Mouse (Mus musculus) lung, embryonic 16.5 days (tissue): ENCODE measurements around the gene 1700024B05Rik. TPM values are rescaled to one million over a fixed set of nuclear protein-coding genes. Genes with fewer than 3 reads are reported as not detected.
"Not testable (repeated sequence)": the region's sequence is repeated elsewhere in the genome, so short reads cannot be mapped to it uniquely, and the experiment has no call there.

Experiments used
- ATAC-seq: fragments of 200-750 bp; cut with Nextera tagmentation; 2 replicates; pipeline ENCODE4 v1.8.0; 2017; ENCODE audit warnings: low read depth, mild to moderate bottlenecking, moderate library complexity
- H3K27ac ChIP-seq: fragments of 300-500 bp; sonication (generic); 2 replicates; pipeline ENCODE4 v1.5.1; 2014; ENCODE audit warnings: mild to moderate bottlenecking, control low read depth, low read length
- H3K27me3 ChIP-seq: fragments of 300-500 bp; sonication (generic); 2 replicates; pipeline ENCODE4 v1.6.1; 2014; ENCODE audit warnings: low read depth, low read length, mixed read lengths; ENCODE audit not compliant: control insufficient read depth, insufficient read depth
- H3K36me3 ChIP-seq: fragments of 300-500 bp; sonication (generic); 2 replicates; pipeline ENCODE4 v1.6.1; 2014; ENCODE audit warnings: low read length; ENCODE audit not compliant: control insufficient read depth, insufficient read depth
- H3K4me1 ChIP-seq: fragments of 300-500 bp; sonication (generic); replicated peaks from 2 replicates; pipeline ENCODE4 v1.6.1; 2014; ENCODE audit warnings: low read length, mixed read lengths; ENCODE audit not compliant: control insufficient read depth, insufficient read depth
- H3K4me2 ChIP-seq: fragments of 300-500 bp; sonication (generic); 2 replicates; pipeline ENCODE4 v1.6.1; 2014; ENCODE audit warnings: low read depth, low read length, control low read depth
- H3K4me3 ChIP-seq: fragments of 300-500 bp; sonication (generic); 2 replicates; pipeline ENCODE4 v1.5.1; 2014; ENCODE audit warnings: mild to moderate bottlenecking, low read length, control low read depth
- H3K9ac ChIP-seq: fragments of 300-500 bp; sonication (generic); 2 replicates; pipeline ENCODE4 v1.6.1; 2014; ENCODE audit warnings: low read length, control low read depth
- H3K9me3 ChIP-seq: fragments of 300-500 bp; sonication (generic); 2 replicates; pipeline ENCODE4 v1.6.1; 2016; ENCODE audit warnings: low read length; ENCODE audit not compliant: control insufficient read depth
- WGBS: fragments of 180-500 bp; shearing (Covaris S2); extraction: QIAGEN DNeasy Blood & Tissue Kit; methylation state at CpG from one replicate; pipeline ENCODE4 v1.1.7; 2014; 5-methylcytosine and 5-hydroxymethylcytosine counted together
- polyA plus RNA-seq: library from polyadenylated mRNA; unstranded; fragments of >200 nt; fragmentation: Nextera tagmentation; extraction: Ambion mirVana; gene quantifications from 2 replicates; pipeline ENCODE4 v1.2.1, GENCODE M21; 2015

The 1700024B05Rik gene
- not detected in 2 replicates for polyA plus RNA-seq

- 71% methylated on average over 1 of the region's 2 CpGs for WGBS
- H3K27me3 ChIP-seq, result not testable (repeated sequence)
These were observed at the start of gene 1700024B05Rik for GRCm38 (mm10) chr14:41943695-41944094. Gene 1700024B05Rik (plus strand): TSS chr14:41943995.

GRCm38 (mm10) chr14:41907190-41907589, 36.6 kb upstream of the 1700024B05Rik start, which contains the start of gene Gm7980:
Gene Gm7980 (minus strand): TSS chr14:41907290.
- no CpG with 5 or more reads among the region's 2 CpGs for WGBS
- not testable (repeated sequence) for H3K4me3 ChIP-seq, H3K27me3 ChIP-seq, H3K9ac ChIP-seq, H3K4me2 ChIP-seq, H3K4me1 ChIP-seq, ATAC-seq, H3K36me3 ChIP-seq, H3K27ac ChIP-seq, H3K9me3 ChIP-seq

More at GRCm38 (mm10) chr14:41943695-41944094, at the start of gene 1700024B05Rik:
- H3K9ac ChIP-seq, H3K27ac ChIP-seq, H3K36me3 ChIP-seq, H3K9me3 ChIP-seq, H3K4me1 ChIP-seq, H3K4me2 ChIP-seq, ATAC-seq, H3K4me3 ChIP-seq: not testable (repeated sequence)

GRCm38 (mm10) chr14:41924649-41925048, 19.1 kb upstream of the 1700024B05Rik start, which contains the start of gene 1700049E17Rik1:
Gene 1700049E17Rik1 (plus strand): TSS chr14:41924949.
- not testable (repeated sequence) for H3K4me3 ChIP-seq, H3K27ac ChIP-seq, H3K4me1 ChIP-seq, H3K9ac ChIP-seq, H3K27me3 ChIP-seq, ATAC-seq, H3K4me2 ChIP-seq, H3K9me3 ChIP-seq, H3K36me3 ChIP-seq
- WGBS, result no CpG with 5 or more reads among the region's 1 CpGs

- not testable (repeated sequence) for H3K27me3 ChIP-seq, H3K4me2 ChIP-seq, H3K9me3 ChIP-seq, H3K36me3 ChIP-seq, H3K9ac ChIP-seq, ATAC-seq, H3K4me1 ChIP-seq, H3K4me3 ChIP-seq, H3K27ac ChIP-seq
- 58% methylated on average over 4 of the region's 4 CpGs for WGBS
These were observed 20.3 kb downstream of the 1700024B05Rik start for GRCm38 (mm10) chr14:41964095-41964494.

- not testable (repeated sequence) for H3K27ac ChIP-seq, H3K9me3 ChIP-seq, ATAC-seq, H3K4me3 ChIP-seq, H3K36me3 ChIP-seq, H3K4me1 ChIP-seq, H3K9ac ChIP-seq, H3K27me3 ChIP-seq, H3K4me2 ChIP-seq
- WGBS, result 85% methylated on average over 1 of the region's 1 CpGs
These were observed 24.0 kb downstream of the 1700024B05Rik start, which contains the start of gene Gm6401 for GRCm38 (mm10) chr14:41967827-41968226. Gene Gm6401 (minus strand): TSS chr14:41967927.

- H3K4me2 ChIP-seq, ATAC-seq, H3K9ac ChIP-seq, H3K4me1 ChIP-seq, H3K27ac ChIP-seq, H3K4me3 ChIP-seq, H3K36me3 ChIP-seq, H3K27me3 ChIP-seq, H3K9me3 ChIP-seq: not testable (repeated sequence)
- WGBS, result 54% methylated on average over 3 of the region's 3 CpGs
These were observed 24.8 kb downstream of the 1700024B05Rik start for GRCm38 (mm10) chr14:41968596-41968995.

GRCm38 (mm10) chr14:41983225-41983624, 39.4 kb downstream of the 1700024B05Rik start, which contains the start of gene Gm3543:
Gene Gm3543 (minus strand): TSS chr14:41983325.
- H3K9ac ChIP-seq, H3K4me1 ChIP-seq, H3K36me3 ChIP-seq, H3K27ac ChIP-seq, H3K27me3 ChIP-seq, ATAC-seq, H3K4me2 ChIP-seq, H3K9me3 ChIP-seq, H3K4me3 ChIP-seq: not testable (repeated sequence)
- WGBS, result no CpG with 5 or more reads among the region's 1 CpGs

Other genes with a start within 250 kb of the 1700024B05Rik start
- gene Gm8068, start 242.1 kb upstream of the 1700024B05Rik start, polyA plus RNA-seq, result not detected in 2 replicates
- gene Gm7929, start 193.4 kb upstream of the 1700024B05Rik start, polyA plus RNA-seq, result not detected in 2 replicates
- not detected in 2 replicates for gene Gm47189, start 171.6 kb upstream of the 1700024B05Rik start, polyA plus RNA-seq
- gene Gm7980, start 36.7 kb upstream of the 1700024B05Rik start, polyA plus RNA-seq, result not detected in 2 replicates
- gene 1700049E17Rik1, start 19.0 kb upstream of the 1700024B05Rik start, polyA plus RNA-seq, result not detected in 2 replicates
- not detected in 2 replicates for gene Gm6401, start 23.9 kb downstream of the 1700024B05Rik start, polyA plus RNA-seq
- not detected in 2 replicates for gene Gm3543, start 39.3 kb downstream of the 1700024B05Rik start, polyA plus RNA-seq
- gene Gm7951, start 173.4 kb downstream of the 1700024B05Rik start, polyA plus RNA-seq, result not detected in 2 replicates
- gene Gm17027, start 218.6 kb downstream of the 1700024B05Rik start, polyA plus RNA-seq, result not detected in 2 replicates
- gene Gm3573, start 246.8 kb downstream of the 1700024B05Rik start, polyA plus RNA-seq, result not detected in 2 replicates